Mouse (Mus musculus) thymus, postnatal 36 days (tissue): Measurements from ENCODE around the gene Slc43a3.

Experiments used
- DNase-seq, 2 experiments: peaks; one replicate each; pipeline ENCODE4 v3.0.0; 2022; ENCODE audit warnings: mixed read lengths in 2 of 2

The Slc43a3 gene

DNA sequence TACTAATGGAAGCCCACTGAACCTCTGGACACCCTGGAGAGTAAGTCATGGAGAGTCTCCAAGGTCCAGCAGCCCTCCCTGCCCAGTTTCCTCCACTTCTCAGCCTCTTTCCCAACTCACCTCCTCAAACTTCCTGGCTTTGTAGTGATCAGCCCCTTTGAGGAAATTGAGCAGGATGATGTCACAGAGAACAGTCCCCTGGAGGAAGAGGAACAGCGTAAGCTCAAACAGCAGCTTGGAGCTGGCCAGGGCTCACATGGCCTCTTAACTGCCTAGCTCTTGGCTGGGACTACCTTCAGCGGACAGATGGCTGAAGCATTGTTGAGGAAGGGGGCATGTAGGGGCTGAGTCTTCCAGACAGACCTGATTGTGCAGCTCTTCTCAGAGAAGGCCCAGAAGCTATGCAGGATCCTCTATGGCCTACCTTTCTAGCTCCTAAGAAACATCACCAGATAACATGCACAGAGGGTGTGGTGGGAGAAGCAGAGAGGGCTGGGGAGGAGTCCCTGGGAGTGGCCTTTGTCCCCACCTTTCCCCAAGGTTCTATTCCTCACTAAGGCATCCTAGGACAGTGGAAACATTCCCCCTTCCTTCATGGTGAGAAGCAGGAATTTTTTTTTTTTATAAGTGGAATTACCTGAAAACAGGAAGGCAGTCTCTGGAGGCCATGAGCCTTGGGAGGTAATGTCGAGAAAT, 63.3 kb downstream of the Slc43a3 start:
- no peak for DNase-seq

GRCm38 (mm10) chr2:85001497-85001896, 65.1 kb downstream of the Slc43a3 start:
- no peak for DNase-seq

GRCm38 (mm10) chr2:85002575-85002974, 66.2 kb downstream of the Slc43a3 start:
- DNase-seq: no peak

GRCm38 (mm10) chr2:85004341-85004740, 68.0 kb downstream of the Slc43a3 start:
- DNase-seq: no peak

DNA sequence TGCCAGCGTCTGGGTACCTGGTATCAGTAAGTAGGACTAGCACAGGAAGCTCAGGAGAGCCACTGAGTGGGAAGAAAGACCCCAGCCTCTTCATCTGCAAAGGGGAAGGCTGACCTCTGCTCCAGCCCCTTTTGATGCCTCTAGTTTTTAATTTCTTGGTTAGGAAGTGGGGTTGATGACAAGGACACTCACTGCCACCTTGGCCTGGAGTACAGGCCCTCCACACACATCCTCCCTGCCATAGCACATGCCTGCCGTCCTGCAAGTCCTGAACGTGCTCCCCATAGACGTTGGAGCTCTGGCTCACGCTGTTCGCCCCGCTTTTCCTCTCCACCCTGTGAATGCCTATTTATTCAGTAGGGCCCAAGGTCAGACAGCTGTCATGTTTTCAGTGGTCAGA, 70.2 kb downstream of the Slc43a3 start:
- DNase-seq: no peak

DNA sequence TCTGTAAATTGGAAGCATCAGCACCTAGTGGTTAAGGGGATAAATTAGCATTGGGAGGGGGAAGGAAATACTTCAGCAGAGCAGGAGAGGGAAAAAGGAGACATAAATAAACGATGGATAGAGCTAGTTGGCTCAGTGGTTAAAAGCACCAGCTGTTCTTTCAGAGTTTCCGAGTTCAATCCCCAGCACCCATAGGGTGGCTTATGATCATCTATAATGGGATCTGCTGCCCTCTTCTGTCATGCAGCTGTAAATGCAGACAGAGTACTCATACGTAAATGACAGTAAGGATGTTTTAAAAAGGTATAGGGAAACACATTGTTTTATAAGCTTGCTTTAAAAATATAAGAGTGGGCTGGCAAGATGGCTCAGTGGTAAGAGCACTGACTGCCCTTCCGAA, 71.3 kb downstream of the Slc43a3 start:
- DNase-seq: no peak
